Mouse (Mus musculus): ENCODE data around the gene Sez6l.

DNA sequence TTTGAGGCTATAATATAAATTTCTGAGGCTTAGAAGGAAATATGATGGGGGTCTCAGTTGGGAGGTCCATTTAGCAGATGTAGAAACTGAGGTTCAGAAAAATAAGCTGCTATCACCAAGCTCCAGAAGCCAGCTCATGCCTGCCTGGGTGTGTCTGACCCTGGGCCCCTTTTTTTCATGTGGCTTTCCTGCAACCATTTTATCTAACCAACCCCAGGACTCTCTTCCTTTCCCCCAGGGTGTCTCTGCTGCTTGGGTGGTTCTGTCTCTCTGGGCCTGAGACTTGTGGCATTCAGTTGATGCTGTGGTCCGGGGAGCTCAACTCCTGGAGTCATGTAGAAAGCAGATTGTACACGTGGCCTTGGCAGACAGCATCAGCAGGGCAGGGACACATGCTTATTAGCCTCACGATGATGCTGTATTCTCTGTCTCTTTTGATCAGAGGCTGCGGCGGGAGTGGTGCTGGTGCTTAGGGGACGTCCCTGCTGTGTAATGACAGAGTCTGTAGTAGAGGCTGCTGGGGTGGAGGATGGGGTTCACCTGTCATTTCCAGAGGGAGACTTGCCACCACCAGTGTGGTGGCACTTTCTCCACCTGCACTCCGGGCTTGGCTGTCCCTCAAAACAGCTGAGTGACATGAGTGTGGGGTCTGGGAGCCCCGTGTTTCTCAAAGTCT is 88.7 kb downstream of the Sez6l start:
- TF ChIP-seq CTCF (IDR thresholded peaks at IDR 0.05; ENCODE audit: low read depth, low read length): no peak
- no peak for TF ChIP-seq GATA1 (IDR thresholded peaks at IDR 0.05; ENCODE audit: borderline replicate concordance, low read length)
- no peak for TF ChIP-seq TAL1 (conservative IDR thresholded peaks at IDR 0.05; ENCODE audit: low read depth, low read length)
- no peak for TF ChIP-seq POLR2AphosphoS5 (IDR thresholded peaks at IDR 0.05; ENCODE audit: insufficient replicate concordance, low read depth, low read length)
- TF ChIP-seq GATA2 (IDR thresholded peaks at IDR 0.05; ENCODE audit: borderline replicate concordance, low read depth, low read length): no peak
